Mouse (Mus musculus): ENCODE measurements at regions not wholly inside any gene's neighbourhood (a gene's known extent, or its start where the extent isn't known, plus 50 kb on each side); places are given as distances from the start of the nearest gene placed in this dataset.

DNA sequence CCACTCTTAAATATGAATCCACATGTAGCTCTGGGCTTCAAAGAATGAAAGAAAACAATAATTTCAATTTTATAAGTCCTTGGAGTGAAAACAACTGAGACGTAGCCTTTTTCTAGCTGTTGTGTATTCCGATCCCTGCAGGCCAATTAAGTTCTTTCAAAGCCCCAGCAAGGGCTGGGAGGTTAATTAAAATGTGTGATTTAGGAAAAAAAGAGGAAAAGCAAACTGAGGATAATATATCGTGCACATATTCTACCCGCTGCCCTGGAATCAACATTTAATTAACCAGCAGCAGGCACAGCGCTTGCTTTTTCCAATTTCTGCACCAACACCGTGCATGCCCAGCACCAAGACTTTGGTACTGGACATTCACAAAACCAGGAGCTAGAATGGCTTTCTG, 167.0 kb downstream of the Nectin3 start:
- H3K9me3 ChIP-seq (ENCODE audit: low read length) = no peaks in the 10 kb centered on the region
- H3K4me1 ChIP-seq (ENCODE audit: insufficient read depth, low read length) = no peaks in the 10 kb centered on the region
- WGBS = 69% methylated on average over 6 of the region's 6 CpGs
- no peak overlapping the region for H3K27ac ChIP-seq (ENCODE audit: low read depth, low read length)
- H3K4me2 ChIP-seq (ENCODE audit: low read depth, low read length, poor library complexity, severe bottlenecking) = no peak overlapping the region
- no peaks in the 10 kb centered on the region for H3K27me3 ChIP-seq (ENCODE audit: insufficient read depth, low read length)
- no peak for TF ChIP-seq CTCF (IDR thresholded peaks at IDR 0.05)
- ATAC-seq (ENCODE audit: low FRiP score) (no peak), DNase-seq (ENCODE audit: low spot score) (peak; percentile 22)
- no peak overlapping the region for H3K4me3 ChIP-seq (ENCODE audit: low read depth, low read length)
- H3K36me3 ChIP-seq (ENCODE audit: insufficient read depth, low read length) = no peaks in the 10 kb centered on the region
- no peak overlapping the region for H3K9ac ChIP-seq (replicated peaks; ENCODE audit: low read length, poor library complexity, severe bottlenecking)

- WGBS = 82% methylated on average over 3 of the region's 3 CpGs
Observed at GRCm38 (mm10) chr16:46299079-46299721, 144.3 kb upstream of the Gm4737 start.

GRCm38 (mm10) chr16:46297192-46297591, 142.3 kb upstream of the Gm4737 start:
- Histone ChIP-seq H3K4me3 (ENCODE audit: low read depth, low read length) (no peak overlapping the region), H3K4me2 (ENCODE audit: low read depth, low read length, poor library complexity, severe bottlenecking) (no peak overlapping the region), H3K27me3 (ENCODE audit: insufficient read depth, low read length) (no peaks in the 10 kb centered on the region), H3K4me1 (ENCODE audit: insufficient read depth, low read length) (no peaks in the 10 kb centered on the region), H3K27ac (ENCODE audit: low read depth, low read length) (no peak overlapping the region), H3K36me3 (ENCODE audit: insufficient read depth, low read length) (no peaks in the 10 kb centered on the region), H3K9ac (replicated peaks; ENCODE audit: low read length, poor library complexity, severe bottlenecking) (no peak overlapping the region), H3K9me3 (ENCODE audit: low read length) (no peaks in the 10 kb centered on the region)
- peak; percentile 47 for DNase-seq (ENCODE audit: low spot score)
- TF ChIP-seq CTCF (IDR thresholded peaks at IDR 0.05) = no peak
- WGBS = 78% methylated on average over 2 of the region's 2 CpGs
- ATAC-seq (ENCODE audit: low FRiP score) = 0 out of 2 replicates have a peak, but pooled peaks have one; percentile 20

More at GRCm38 (mm10) chr16:46299079-46299721, 144.3 kb upstream of the Gm4737 start:
- no peaks in the 10 kb centered on the region for H3K4me1 ChIP-seq (ENCODE audit: insufficient read depth, low read length)
- no peak for TF ChIP-seq CTCF (IDR thresholded peaks at IDR 0.05)
- DNase-seq (ENCODE audit: low spot score) (no peak), ATAC-seq (ENCODE audit: low FRiP score) (no peak)
- H3K9ac ChIP-seq (replicated peaks; ENCODE audit: low read length, poor library complexity, severe bottlenecking) = no peak overlapping the region
- no peak overlapping the region for H3K4me3 ChIP-seq (ENCODE audit: low read depth, low read length)
- H3K27me3 ChIP-seq (ENCODE audit: insufficient read depth, low read length) = no peaks in the 10 kb centered on the region
- no peak overlapping the region for H3K4me2 ChIP-seq (ENCODE audit: low read depth, low read length, poor library complexity, severe bottlenecking)
- no peak overlapping the region for H3K27ac ChIP-seq (ENCODE audit: low read depth, low read length)
- H3K36me3 ChIP-seq (ENCODE audit: insufficient read depth, low read length) = no peaks in the 10 kb centered on the region
- no peaks in the 10 kb centered on the region for H3K9me3 ChIP-seq (ENCODE audit: low read length)

DNA sequence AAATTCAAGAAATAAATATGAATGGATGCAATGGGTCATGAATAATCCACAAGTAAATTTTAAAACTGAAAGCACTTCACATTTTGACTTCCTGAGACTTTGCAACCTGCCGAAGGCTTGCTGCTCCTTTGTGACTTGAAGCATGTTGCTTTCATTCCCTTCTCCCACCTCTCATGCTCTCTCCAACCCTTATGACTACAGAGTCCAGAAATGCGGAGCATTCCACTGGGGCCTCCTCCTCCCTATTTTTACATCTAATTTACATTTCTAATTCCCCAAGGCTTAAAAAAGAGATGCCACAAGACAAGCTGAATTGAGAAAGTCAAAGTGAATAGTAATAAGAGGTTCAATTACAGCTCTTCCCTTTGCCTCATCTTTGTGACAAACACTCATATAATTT, 141.5 kb upstream of the Gm4737 start:
- no peaks in the 10 kb centered on the region for H3K9me3 ChIP-seq (ENCODE audit: low read length)
- no peaks in the 10 kb centered on the region for H3K36me3 ChIP-seq (ENCODE audit: insufficient read depth, low read length)
- H3K27me3 ChIP-seq (ENCODE audit: insufficient read depth, low read length) = no peaks in the 10 kb centered on the region
- ATAC-seq (ENCODE audit: low FRiP score) = no peak
- WGBS = 51% methylated on average over 2 of the region's 2 CpGs
- H3K4me3 ChIP-seq (ENCODE audit: low read depth, low read length) = no peak overlapping the region
- no peaks in the 10 kb centered on the region for H3K4me1 ChIP-seq (ENCODE audit: insufficient read depth, low read length)
- no peak overlapping the region for H3K27ac ChIP-seq (ENCODE audit: low read depth, low read length)
- no peak for DNase-seq (ENCODE audit: low spot score)
- no peak for TF ChIP-seq CTCF (IDR thresholded peaks at IDR 0.05)
- no peak overlapping the region for H3K9ac ChIP-seq (replicated peaks; ENCODE audit: low read length, poor library complexity, severe bottlenecking)
- no peak overlapping the region for H3K4me2 ChIP-seq (ENCODE audit: low read depth, low read length, poor library complexity, severe bottlenecking)

DNA sequence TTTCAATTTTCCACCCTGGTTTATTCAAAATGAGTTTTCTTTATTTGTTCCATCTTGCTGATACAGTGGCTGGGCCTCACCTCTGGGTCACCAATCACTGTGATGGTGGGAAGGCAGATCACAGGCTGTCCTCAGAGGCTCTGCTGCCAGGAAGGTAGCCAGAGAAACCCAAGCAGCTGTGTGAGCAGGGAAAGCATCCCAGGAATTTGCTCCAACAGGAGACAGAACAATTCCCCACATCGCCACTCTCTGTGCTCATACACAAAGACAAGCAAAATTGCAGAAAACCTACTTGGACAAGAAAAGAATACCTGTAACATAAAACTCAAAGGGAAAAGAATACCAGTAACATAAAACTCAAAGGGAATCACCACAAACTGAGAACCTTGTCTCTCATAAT, 139.0 kb upstream of the Gm4737 start:
- WGBS = 32% methylated on average over 1 of the region's 1 CpGs
- Histone ChIP-seq H3K4me2 (ENCODE audit: low read depth, low read length, poor library complexity, severe bottlenecking) (no peak overlapping the region), H3K4me1 (ENCODE audit: insufficient read depth, low read length) (no peaks in the 10 kb centered on the region), H3K9ac (replicated peaks; ENCODE audit: low read length, poor library complexity, severe bottlenecking) (no peak overlapping the region), H3K4me3 (ENCODE audit: low read depth, low read length) (no peak overlapping the region), H3K36me3 (ENCODE audit: insufficient read depth, low read length) (no peaks in the 10 kb centered on the region), H3K9me3 (ENCODE audit: low read length) (no peaks in the 10 kb centered on the region), H3K27ac (ENCODE audit: low read depth, low read length) (no peak overlapping the region), H3K27me3 (ENCODE audit: insufficient read depth, low read length) (no peaks in the 10 kb centered on the region)
- no peak for TF ChIP-seq CTCF (IDR thresholded peaks at IDR 0.05)
- DNase-seq (ENCODE audit: low spot score) = no peak
- ATAC-seq (ENCODE audit: low FRiP score) = no peak

GRCm38 (mm10) chr16:46291067-46291833, 136.4 kb upstream of the Gm4737 start:
- Histone ChIP-seq H3K36me3 (ENCODE audit: insufficient read depth, low read length) (no peaks in the 10 kb centered on the region), H3K27ac (ENCODE audit: low read depth, low read length) (no peak overlapping the region), H3K4me1 (ENCODE audit: insufficient read depth, low read length) (no peaks in the 10 kb centered on the region), H3K9ac (replicated peaks; ENCODE audit: low read length, poor library complexity, severe bottlenecking) (no peak overlapping the region), H3K27me3 (ENCODE audit: insufficient read depth, low read length) (no peaks in the 10 kb centered on the region), H3K9me3 (ENCODE audit: low read length) (no peaks in the 10 kb centered on the region), H3K4me2 (ENCODE audit: low read depth, low read length, poor library complexity, severe bottlenecking) (no peak overlapping the region), H3K4me3 (ENCODE audit: low read depth, low read length) (no peak overlapping the region)
- 28% methylated on average over 6 of the region's 6 CpGs for WGBS
- no peak for TF ChIP-seq CTCF (IDR thresholded peaks at IDR 0.05)
- ATAC-seq (ENCODE audit: low FRiP score) (0 out of 2 replicates have a peak, but pooled peaks have one; percentile 38), DNase-seq (ENCODE audit: low spot score) (peak; percentile 46)
